Mouse (Mus musculus) gastrocnemius, postnatal 14 days (tissue): Measurements from ENCODE around the gene Uts2r. TPM values are rescaled to one million over a fixed set of nuclear protein-coding genes. Genes with fewer than 3 reads are reported as not detected.

Experiments used
- DNase-seq: peaks from one replicate; pipeline ENCODE4 v3.0.0; 2021; ENCODE audit warnings: mixed read lengths
- intact Hi-C: fragments of 180-260 bp; cut with DNase I; formaldehyde crosslinking; loops from one replicate; pipeline ENCODE4 v1.15.1; 2025; ENCODE audit warnings: low total_unique reads
- long read RNA-seq, 2 experiments: library from polyadenylated mRNA; stranded (forward); transcript quantifications; one replicate each; pipeline ENCODE4 v2.0.0; 2021
- total RNA-seq, 2 experiments: library from RNA; stranded (reverse); gene quantifications; 2 replicates each; pipeline ENCODE4 v1.2.3; 2021

The Uts2r gene
- total RNA-seq, result 1 to 10 TPM; 1.6 to 2.1 TPM
- long read RNA-seq, experiment 1, result 0 reads
- long read RNA-seq, experiment 2, partial matches to known transcripts, result 0 of 1 reads
- long read RNA-seq, experiment 2, other reads (novel, unspliced or antisense), result 1 of 1 reads

DNA sequence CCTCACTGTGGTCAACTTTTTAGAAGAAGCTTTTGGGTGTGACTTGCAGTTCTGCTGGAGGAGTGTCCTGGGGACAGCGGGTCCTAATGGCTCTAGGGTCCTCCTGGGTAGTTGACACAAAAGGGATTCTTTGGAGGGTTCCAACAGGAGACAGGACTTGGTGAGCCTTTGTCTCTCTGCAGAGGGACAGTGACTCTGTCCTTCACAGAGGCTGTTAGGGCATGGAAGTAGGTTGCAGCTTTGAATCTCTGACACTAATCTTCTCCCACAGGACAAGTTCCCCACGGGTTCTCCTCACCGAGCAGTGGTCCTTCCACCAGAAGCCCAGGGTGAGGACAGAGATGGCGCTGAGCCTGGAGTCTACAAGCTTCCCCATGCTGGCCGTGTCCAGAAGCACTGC lies at the start of gene Uts2r:
Gene Uts2r, plus strand, starts transcription at position 301 of the 400 bp plus-strand sequence.
- DNase-seq, result no peak
- intact Hi-C loops, result no loop called here

GRCm38 (mm10) chr11:121111051-121111450 lies 49.0 kb upstream of the Uts2r start:
- intact Hi-C loops, result no loop called here

DNA sequence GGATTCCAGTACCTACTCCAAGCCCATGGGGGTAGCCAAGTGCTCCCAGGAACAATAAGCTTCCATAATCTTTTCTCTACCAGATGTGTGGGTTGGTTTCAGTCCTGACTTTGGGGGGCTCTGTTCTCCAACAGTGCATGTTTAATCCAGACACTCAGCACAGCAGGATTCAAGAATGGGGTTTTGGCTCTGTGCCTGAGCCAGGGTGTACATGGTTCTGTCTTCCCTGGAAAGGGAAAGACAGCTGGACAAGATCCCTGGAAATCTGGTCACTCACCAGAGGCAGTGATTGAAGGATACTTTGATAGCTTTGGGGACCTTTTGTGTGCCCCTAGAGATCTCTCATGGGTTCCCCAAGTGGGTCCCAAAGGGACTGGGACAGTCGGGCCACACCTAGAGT lies 48.5 kb upstream of the Uts2r start:
- DNase-seq, result no peak
- intact Hi-C loops, result no loop called here

More at GRCm38 (mm10) chr11:121111051-121111450, 49.0 kb upstream of the Uts2r start:
- no peak for DNase-seq

DNA sequence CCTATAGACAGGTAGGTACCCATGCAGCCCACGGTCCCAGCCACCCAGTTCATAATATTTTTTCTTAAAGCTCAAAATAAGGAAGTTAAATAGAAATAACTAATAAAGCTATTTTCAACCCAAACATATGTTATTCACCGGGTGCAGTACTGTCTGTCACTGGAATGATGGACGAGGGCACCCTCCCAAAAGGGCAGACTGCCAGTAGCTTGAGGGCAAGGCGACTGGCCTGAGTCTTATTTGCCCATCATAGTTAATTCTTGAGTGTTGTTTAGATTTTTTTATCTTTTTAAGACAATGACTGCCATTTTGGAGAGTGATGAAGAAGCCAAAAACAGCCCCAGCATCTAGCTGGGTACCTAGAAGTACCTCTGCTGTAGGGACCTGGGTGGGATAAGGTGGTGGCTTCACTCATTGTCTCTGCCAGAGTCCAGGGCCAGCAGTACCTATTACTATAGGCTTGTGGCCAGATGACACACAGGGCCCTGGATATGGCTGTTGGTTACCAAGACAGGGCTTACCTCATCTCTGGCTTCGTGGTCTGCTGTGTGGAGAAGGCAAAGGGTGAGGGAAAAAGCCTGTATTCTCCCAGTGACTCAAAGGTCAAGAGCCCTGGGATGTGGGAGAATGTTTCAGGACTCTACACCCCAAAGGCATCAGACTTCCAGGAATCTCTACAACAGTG lies 47.8 kb upstream of the Uts2r start:
- intact Hi-C loops, result no loop called here
- DNase-seq, result no peak

DNA sequence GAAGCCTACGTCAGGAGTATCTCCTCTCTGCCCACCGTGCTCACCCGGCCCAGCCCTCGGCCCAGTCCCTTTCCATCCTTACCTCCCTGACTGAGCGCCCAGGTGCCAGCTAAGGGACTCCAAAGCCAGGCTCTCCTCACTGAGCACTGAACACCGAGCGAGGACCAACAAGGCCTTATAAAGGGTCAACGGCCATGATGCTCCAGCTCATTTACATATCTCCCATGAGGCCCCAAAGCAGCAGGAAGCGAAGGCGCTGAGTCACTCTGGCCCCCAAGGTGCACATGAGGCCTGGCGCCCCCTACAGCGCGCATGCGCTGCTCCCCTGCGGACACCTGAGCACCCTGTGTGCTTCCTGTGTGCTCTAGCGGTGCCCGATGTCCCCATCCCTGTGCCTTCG lies 42.0 kb upstream of the Uts2r start:
- DNase-seq, result no peak
- intact Hi-C loops, result no loop called here

DNA sequence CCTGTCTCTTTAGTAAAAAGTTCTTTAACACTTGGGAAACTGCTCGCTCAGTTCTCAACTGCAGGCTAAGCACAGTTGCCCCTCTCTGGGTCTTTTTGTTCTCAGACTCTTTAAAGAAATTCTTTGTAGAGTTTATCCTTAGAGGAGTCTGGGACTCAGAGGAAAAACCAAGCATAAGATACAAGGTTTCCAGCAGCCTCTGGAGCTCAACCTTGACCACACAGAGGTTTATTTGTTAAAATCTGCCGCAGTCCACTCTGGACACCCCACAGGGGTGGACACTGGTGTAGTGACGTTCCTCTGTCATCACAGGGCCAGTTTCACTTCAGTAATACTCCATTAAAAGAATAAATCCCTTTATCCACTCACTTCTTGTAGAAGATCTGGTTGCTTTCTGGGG lies 41.5 kb upstream of the Uts2r start, which contains the start of gene Tex19.2:
Gene Tex19.2, minus strand, starts transcription at position 101 of the 400 bp plus-strand sequence.
- no peak for DNase-seq
- intact Hi-C loops, result no loop called here

DNA sequence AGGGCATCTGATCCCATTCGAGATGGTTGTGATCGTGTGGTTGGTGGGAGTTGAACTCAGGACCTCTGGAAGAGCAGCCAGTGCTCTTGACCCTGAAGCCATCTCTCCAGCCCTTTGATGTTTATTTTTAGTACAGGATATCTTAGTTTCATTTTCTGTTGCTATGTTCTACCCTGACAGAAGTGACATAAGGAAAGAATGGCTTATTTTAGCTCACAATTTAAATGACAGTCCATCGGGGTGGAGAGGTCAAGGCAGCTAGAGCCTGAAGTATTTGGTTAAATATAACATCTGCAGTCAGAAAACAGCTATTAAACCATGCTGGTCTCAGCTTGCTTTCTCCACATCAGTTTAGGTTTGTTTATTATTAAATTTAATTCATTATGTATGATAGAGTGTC lies 38.9 kb upstream of the Uts2r start:
- intact Hi-C loops, result no loop called here
- DNase-seq, result no peak

- no peak for DNase-seq
- intact Hi-C loops, result no loop called here
Observed at GRCm38 (mm10) chr11:121122024-121122670, 37.9 kb upstream of the Uts2r start.

DNA sequence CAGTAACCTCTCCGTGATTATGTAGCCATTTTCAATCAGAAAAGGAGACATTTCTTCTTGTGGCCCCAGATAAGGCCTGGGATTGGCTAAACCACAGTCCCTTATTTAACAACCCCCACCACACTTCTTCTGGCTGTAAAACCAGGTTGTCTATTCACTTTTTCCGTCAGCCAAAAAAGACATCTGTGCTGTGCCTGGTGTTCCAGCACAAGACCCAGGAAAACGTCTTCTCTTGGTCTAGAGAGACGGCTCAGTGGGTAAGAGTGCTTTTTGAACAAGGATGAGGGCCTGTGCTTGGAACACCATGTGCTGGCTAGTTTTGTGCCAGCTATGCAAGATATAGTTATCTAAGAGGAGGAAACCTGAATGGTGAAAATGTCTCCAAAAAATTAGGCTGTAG lies 36.6 kb upstream of the Uts2r start:
- intact Hi-C loops, result no loop called here
- no peak for DNase-seq

- intact Hi-C loops, result no loop called here
- no peak for DNase-seq
Observed at GRCm38 (mm10) chr11:121125522-121126172, 34.4 kb upstream of the Uts2r start.

DNA sequence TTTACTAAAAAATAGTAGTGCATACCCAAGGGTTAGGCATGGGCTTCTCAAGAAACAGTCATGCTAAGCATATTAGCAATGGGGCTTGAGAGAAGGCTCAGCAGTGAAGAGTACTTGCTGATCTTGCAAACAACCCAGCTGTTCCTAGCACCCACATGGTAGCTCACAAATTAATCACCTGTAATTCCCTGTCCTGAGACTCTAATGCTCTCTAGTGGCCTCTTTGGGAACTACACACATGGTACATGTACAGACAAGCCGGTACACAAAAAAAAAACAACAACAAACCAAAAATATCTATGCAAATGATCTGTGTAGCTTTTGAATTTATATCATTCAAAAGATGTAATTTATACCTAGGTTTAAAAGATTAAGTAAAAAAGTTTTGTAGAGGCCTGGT lies 33.7 kb upstream of the Uts2r start:
- no peak for DNase-seq
- intact Hi-C loops, result no loop called here

GRCm38 (mm10) chr11:121127441-121127840 lies 32.6 kb upstream of the Uts2r start:
- DNase-seq, result no peak
- intact Hi-C loops, result no loop called here

GRCm38 (mm10) chr11:121129616-121130015 lies 30.5 kb upstream of the Uts2r start:
- intact Hi-C loops, result no loop called here
- no peak for DNase-seq

- no peak for DNase-seq
- intact Hi-C loops, result no loop called here
Observed at GRCm38 (mm10) chr11:121134600-121134999, 25.5 kb upstream of the Uts2r start.

GRCm38 (mm10) chr11:121137682-121138081 lies 22.4 kb upstream of the Uts2r start:
- intact Hi-C loops, result no loop called here
- no peak for DNase-seq

GRCm38 (mm10) chr11:121138732-121139131 lies 21.3 kb upstream of the Uts2r start:
- DNase-seq, result no peak
- intact Hi-C loops, result no loop called here

DNA sequence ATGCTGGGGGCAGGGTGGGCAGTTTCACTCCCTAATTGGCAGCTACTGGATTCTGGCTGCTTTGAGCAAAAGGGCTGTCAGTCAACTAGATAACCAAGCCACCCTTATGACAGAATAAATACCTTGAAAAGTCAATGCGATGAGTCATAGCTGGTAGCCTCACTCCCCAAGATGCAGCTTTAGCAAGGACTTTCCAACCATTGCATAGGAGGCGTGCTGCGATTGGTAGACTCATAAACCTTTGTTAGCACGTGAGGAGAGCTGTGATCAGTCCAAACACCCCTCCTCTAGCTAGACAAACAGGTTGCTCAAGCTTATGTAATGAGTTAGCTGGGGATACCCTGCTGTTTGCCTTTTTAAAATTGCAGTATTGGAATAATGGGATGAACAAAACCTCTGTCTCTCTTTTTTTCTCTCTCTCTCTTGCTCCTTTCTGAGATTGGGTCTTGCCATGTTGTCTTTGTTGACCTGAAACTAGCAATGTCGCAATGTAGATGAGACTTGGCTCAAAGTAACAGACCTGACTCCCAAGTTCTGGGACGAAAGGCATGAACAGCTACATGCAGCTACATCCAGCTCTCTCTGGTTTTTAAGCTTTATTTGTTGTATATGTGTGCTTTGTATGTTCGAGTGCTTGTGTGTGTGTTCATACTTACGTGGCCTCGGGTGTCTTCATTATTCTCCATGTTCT lies 16.6 kb upstream of the Uts2r start:
- intact Hi-C loops, result no loop called here
- DNase-seq, result no peak

DNA sequence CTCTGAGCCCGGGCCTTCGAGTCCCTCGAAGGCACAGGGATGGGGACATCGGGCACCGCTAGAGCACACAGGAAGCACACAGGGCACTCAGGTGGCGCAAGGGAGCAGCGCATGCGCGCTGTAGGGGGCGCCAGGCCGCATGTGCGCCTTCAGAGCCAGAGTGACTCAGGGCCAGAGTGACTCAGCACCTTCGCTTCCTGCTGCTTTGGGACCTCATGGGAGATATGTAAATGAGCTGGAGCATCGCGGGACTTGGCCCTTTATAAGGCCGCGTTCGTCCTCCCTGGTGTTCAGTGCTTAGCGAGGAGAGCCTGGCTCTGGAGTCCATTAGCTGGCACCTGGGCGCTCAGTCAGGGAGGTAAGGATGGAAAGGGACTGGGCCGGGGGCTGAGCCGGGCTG lies 14.2 kb upstream of the Uts2r start, which contains the start of gene Tex19.1:
Gene Tex19.1, plus strand, starts transcription at position 279 of the 400 bp plus-strand sequence.
- intact Hi-C loops, result no loop called here
- DNase-seq, result no peak

GRCm38 (mm10) chr11:121148193-121148592 lies 11.9 kb upstream of the Uts2r start:
- intact Hi-C loops, result no loop called here
- DNase-seq, result no peak

DNA sequence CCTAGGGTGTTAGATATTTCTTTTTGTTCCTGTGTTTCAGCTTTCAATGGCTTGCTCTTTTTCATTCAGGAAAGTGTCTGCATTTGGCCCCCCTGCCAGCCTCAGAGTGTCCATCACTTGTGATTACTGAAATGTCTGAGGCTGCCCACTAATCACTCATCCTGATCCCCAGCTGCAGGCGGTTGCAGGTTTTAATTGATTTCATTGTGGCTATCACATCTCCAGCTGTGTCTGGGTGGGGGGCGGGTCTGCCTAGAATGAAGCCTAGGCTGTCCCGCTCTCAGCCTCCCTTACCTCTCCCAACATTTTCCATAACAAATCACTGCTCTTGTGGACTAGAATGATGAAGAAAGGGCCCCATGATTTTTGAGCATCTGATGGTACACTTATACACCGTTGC lies 5.9 kb upstream of the Uts2r start:
- no peak for DNase-seq
- intact Hi-C loops, result no loop called here
